Mouse (Mus musculus) retina, postnatal 7 days (tissue): Measurements from ENCODE around the gene 3425401B19Rik.

ENCODE experiments used
- DNase-seq: peaks from one replicate; pipeline ENCODE4 v3.0.0-alpha.2; 2012; ENCODE audit warnings: low read depth, low spot score

3425401B19Rik gene

DNA sequence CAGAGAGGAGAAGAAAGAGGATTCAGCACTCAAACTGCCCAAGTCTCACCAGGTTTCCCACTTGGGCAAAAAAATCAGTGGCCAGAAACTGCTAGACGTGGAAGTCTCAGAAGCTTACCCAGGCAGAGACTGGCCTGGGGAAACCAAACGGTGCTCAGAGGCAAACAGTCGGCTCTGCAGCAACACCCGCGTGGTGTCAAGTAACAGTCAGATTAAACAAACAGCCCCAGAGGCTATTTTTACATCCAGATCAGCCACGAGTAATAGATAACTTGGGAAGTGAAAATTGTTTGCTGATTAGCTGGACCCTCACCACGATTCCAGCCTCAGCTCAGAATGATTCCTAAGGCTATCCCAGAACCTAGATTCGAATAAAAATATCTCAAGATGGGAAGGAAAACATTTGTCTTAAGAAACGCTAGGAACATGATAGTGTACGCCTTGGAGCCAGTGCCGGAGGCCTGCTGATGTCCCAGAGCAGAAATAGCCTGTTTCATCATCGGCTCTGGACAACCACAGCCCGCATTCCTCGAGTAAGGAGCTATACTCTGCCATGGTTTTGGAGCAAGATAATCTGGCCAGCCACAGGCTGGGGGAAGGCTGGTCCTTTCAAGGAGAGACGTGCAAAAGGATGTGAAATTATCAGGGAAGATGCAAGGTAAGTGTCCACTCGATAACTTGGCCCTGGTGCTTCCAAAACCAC, at the start of gene 3425401B19Rik:
Gene 3425401B19Rik, minus strand, starts transcription at position 170 of the 703 bp plus-strand sequence.
- no peak for DNase-seq

DNA sequence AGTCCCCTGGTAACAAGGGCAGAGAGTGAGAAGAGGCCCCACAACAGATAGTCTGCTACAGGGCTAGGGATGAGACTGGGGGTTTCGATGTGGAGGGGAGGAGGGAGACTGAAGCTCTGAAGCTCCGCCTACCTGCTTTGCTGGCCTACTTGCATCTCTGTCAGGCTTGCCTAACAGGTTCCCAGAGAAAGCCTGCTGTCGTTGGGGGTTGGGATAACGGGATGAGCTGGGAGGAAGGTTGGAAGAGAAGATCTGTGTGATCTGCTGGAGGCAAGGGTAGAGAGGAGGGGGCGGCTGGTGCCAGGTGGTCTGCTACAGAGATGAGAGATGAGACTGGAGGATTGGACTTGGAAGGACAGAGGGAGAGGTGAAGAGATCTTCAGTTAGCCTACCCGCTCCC, 47.9 kb upstream of the 3425401B19Rik start:
- no peak for DNase-seq

DNA sequence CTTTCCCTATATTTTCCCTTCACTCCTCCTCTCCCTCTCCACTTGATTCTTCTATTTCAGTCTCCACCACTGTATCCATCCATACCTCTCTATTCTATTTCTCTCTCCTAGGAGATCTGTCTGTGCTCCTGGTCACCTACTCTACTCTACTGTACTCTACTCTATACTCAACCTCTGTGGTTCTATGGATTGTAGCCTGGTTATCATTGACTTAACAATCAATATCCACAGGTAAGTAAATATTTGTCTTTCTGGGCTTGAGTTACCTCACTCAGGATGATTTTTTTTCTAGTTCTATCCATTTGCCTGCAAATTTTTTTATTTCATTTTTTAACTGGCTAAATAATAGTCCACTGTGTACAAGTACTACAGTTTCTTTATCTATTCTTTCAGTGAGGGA, 41.8 kb upstream of the 3425401B19Rik start:
- DNase-seq = no peak

DNA sequence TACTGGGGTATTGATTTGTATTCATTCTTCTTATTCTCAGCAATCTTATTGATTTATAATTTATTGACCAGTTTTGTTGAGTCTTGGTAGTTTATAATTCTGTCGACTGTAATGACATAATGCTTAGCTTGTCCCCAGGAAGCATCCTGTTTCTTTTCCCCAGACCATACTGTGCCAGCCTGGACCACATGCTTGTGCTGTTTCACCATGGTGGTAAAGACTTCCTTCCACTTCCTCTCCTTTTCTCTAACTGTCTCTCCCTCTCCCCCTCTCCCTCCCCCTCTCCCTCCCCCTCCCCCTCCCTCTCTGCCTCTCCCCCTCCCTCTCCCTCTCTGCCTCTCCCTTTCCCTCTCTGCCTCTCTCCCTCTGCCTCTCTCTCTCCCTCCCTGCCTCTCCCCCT, 36.4 kb upstream of the 3425401B19Rik start:
- no peak for DNase-seq

DNA sequence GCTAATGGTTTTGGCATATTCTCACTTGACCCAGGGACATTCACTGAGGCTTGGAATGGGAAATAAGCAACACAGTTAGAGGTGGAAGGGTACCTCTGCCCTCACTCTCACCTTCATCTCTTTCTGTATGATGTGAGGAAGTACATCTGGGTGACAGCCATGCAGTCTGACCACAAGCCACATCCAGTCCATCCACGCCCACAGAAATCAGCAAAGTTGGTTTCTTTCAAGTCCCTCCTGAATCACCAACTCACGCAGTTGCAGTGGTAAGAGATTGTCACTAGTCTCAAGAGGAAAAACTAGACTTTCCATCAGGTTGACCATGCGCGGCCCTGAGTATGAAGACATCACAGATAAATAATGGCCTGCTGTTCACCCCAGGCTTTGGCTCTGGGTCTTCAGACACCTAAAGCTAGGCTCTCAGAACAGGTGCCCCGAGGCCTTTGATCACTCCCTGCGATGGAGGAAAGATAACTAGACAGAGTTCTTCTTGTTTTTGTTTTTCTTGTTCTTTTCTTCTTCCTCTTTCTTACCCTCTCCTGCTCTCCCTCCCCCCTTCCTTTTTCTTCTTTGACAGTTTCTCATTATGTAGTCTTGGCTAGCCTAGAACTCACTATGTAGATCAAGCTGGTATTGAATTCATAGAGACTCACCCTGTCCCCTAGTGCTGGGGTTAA, 31.8 kb upstream of the 3425401B19Rik start:
- no peak for DNase-seq

DNA sequence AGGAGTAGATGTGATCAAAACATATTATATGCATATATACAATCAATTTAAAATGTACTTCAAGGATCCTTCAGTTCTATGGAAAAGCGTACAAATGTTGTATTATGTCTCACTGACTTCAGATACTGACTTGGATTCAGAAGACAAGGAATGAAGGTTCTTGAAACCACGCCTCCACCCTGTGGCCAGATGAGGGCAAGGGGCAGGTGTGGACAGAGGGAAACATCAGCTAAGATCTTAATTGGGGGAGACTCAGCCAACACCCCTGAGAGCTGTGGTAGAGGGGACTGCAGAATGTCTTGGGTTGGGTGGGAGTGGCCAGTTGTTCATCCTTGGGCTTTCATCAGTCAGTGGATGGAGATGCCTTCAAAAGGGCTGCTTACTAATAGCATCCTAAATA, 30.4 kb upstream of the 3425401B19Rik start:
- DNase-seq = no peak

DNA sequence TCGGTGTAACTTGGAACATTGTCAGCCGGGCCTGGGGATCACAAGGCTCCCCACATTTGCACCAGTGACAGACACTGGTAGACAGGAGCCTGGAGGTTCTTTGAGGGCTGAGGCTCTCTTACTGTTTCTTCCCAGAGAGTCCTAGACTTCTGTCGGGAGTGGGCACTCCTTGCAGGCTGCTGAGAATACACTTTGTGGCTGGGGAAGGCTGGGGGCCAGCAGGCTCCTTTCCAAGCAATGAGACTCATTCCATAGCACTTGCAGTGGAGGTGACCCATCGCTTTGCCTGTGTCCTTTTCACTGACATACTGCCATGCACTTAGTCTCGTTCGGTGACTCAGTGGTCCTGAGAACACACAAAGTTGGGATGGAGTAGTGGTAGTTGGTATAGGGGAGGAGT, 30.0 kb upstream of the 3425401B19Rik start:
- DNase-seq = no peak

DNA sequence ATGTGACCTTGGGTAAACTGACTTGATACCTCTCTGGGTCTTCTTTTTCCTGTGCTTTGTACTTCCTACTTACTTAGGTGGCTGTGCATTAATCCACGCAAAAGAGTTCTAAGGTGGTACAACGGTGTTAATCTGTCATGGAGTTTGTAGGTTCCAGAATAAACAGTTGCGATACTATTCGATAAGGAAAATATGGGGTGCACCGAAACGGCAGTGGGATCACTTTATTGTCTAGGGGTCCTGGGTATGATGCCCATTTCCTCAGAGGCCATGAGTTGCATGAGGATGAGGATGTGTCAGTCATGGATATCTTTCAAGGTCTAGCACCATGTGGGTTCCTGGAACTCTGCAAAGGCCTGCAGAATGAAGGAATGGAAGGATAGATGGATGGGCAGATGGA, 24.8 kb upstream of the 3425401B19Rik start:
- no peak for DNase-seq

DNA sequence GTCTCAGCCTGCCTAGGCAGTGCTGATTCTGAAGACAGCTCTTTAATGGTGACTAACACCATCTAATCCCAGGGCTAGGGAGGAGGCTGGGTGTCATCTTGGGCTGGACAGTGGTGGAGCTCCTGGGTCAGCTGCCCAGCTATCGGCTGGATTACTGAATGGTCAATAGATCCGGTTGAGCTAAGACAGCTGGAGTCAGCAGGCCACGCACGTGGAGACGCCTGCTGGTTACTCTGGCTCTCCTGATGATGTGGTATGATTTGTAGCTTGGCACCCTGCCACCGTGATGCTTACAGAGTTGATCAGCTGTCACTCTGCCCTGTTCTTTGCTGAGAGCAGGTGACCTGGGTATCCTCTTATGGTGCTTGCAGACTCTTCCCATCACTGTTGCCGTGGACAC, 23.7 kb upstream of the 3425401B19Rik start:
- DNase-seq = peak; percentile 29

DNA sequence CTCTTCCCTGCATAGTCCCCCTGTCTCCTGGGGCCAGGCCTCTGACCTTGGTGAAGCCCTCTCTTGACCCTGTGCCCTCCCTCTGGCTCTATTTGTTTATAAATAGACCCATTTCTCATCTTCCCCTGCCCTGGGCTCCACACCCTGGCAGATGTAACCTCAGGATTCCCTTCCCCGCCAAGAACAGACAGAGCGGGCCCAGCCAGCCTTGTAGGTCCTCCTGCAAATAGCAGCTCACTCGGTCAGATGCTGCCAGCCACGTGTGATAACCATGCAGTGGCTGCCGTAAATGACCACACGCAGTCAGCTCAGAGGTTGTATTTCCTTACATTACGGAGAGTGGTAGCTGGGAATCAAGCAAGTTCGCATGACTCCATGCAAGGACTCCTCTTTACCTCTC, 22.8 kb upstream of the 3425401B19Rik start:
- no peak for DNase-seq

DNA sequence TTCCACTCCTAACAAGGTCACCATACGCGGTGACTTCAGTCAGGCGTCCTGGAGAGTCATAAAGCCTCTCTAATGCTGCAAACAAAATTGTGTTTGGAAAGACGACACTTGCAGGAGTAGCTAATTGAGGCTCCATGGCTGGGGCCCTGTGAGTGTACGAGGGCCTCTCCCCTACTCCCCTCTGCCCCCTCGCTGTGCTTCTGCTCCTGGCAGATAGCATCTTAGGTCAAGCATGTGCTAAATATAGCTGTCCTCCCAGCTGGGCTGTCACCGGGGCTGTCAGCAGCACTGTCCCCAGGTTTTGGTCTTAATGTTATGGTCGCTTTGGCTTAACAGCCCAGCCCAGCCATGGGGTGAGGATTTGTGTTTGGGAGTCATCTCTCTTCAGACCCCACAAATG, 15.9 kb upstream of the 3425401B19Rik start:
- no peak for DNase-seq

DNA sequence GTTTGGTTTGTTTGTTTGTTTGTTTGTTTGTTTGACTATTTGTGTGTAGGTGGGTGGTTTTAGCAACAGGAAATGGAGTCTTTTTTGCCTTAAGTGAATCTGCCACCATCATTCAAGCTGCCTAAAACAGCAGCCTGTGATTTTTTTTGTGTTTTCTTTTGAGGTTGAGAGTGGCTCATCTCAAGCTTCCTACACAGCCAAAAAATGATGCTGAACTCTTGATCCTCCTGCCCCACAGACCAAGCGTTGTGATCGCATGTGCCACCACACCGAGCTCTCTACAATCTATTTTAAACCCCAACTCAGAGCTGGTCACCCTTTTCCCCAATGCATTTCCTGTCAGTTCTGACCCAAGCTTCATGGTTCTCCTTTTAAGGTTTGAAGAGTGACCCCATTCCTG, 13.5 kb upstream of the 3425401B19Rik start:
- DNase-seq = no peak

DNA sequence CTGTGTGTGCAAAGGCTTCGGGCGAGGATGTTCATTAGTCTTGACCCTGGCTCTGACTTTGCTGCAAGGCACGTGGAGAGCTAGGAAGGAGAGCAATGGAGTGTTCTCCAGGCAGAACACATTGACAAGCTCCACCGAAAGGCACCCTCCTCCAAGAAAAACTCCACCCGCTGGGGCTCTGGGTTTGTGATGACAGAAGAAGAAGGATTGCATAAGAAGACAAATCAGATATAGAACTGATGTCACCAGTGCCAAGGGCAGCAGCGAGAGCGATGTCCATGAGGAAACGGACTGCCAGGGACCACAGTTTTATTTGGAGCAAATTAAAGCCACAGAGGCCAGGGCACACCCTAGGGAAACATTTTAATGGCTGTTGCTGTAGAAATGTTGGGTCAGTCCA, 12.7 kb upstream of the 3425401B19Rik start:
- no peak for DNase-seq

DNA sequence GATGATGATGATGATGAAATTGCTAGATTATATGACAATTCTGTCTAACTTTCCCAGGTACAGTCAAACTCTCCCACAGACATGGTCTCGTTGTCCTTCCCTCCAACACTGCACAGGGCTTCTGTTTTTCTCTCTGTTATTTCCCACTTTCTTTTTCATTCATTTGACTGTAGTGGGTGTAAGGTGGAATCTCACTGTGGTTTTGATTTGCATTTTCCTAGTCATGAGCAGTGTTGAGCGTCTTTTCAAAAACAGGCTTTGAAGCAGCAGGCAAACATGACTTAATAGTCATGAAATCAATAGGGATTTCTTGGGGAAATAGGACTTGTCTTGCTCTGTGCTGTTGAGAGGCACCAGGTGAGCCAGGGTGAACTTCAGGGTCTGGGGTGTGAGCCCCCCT, 11.3 kb upstream of the 3425401B19Rik start:
- DNase-seq = no peak

DNA sequence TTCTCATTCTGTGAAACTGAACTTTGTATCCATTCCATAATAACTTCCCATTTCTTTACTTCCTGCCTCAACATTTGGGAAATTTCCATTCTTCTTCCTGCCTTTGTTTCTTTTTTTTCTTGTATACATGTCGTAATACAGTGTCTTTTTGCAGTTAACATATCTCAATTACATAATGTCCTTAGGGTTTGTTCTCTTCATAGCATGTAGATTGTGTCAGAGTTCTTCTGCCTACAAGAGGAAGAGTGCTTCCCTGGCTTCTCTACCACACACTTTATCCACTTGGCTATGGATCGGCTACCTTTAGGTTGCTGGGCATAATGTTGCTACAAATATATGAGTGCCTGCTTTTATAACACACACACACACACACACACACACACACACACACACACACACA, 10.8 kb upstream of the 3425401B19Rik start:
- DNase-seq = no peak

DNA sequence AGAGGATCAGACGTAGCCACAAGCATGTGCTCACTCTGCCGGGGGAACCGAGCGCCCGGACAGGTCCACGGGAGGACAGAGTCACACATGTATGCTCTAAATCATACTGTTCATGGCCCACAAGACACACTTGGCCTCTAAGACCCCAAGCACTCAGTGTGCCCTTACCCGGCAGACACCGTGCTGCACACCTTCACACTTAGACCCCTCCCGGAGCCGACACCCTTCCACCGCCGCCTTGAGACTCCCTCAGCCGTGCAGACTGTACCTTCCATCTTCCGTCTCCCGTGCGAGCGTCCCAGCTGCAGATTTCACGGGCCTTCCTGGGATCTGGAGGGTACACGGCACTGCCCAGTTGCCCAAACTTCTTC, 373 bp downstream of the 3425401B19Rik start:
- DNase-seq = no peak

DNA sequence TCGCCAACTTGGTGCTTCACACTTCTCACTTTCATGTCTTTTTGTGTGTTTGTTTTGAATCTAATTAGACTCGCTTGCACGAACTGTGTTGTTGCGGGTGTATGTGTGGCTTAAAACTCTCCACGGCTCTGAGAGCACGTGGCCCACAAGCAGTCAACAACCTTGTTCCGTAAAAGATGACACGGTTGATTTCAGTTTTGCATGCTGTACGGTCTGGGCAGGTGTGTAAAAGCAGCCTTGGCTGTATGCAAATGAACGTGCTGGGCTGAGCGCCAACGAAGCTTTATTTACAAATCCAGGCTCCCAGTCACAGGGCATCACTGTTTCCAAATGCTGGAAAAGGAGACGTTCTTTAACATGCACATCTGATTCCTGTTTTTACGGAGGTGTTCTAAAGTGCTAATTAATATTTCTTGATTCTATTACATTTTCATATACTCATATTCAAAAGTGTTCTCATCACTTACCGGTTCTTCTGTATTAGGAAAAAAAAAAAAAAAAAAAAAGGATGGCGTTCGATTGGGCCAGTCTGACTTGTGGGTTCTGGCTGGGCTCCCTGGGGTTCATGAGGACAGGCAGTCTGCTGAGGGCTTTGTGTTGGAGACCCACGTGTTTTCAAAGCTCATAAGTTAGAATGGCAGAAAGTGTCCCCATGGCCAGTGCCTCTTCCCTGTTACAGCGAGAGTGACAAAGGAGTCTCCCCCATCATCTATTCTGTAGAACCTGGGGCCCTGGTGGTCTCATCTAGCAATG, 935 bp downstream of the 3425401B19Rik start:
- no peak for DNase-seq

DNA sequence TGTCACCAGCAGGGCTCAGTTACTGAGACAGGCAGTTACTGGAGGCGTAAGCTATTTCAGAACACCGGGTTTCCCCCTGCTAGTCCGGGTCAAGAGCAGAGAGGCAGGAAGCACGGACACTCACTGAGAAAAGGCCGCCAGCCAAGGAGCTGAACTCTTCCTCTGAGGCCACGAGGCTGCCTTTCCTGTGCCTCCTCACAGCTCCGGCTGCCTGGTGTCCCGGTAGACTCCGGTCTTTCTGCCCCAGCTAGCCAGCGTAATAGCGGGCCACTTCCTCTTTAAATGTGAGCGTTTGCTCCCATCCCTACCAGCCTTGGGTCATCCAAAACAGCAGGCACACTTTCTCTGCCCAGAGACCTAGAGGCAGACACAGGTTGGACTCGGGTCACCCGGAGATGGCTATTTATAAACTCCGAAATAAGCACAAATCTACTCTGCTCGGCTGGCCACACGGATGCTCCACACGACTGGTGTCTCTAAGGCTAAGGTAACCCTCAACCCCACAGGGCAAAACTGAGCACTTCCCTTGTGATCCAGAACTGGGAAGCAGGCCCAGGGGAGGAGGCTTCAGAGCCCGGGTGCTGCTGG, 1.7 kb downstream of the 3425401B19Rik start:
- no peak for DNase-seq

DNA sequence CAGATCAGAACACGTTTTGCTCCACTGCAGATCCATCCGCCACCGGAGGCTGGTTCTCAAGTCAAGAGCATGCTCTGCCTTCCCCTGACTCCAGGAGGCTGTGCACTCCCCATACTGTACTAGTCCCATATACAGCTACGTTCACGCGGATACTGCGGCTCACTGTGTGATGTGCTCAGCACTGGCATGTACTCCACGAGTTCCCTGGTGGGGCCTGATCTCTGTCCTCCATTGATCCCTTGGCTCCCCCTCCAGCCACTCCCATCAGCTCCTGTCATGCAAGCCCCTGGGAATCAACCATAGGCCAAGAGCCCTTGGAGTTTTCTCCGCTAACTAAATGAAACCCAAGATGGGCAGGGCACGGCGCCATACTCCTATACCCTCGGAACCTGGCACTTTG, 2.6 kb downstream of the 3425401B19Rik start:
- DNase-seq = no peak

DNA sequence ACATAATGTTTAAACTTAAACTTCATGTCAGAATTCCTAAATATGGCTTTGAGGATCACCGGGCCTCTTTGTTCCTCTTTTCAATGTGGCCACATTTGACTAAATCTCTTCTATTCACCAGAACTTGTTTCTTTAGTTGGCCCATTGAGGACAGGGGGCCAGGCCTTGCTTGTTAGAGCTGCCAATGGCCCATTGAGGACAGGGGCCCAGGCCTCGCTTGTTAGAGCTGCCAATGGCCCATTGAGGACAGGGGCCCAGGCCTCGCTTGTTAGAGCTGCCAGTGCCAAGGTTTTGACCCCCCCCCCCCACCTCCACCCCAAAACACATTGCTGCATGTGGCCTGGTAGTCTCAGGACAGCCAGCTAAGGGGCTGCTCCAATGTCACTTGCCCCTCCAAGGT, 3.5 kb downstream of the 3425401B19Rik start:
- DNase-seq = no peak

DNA sequence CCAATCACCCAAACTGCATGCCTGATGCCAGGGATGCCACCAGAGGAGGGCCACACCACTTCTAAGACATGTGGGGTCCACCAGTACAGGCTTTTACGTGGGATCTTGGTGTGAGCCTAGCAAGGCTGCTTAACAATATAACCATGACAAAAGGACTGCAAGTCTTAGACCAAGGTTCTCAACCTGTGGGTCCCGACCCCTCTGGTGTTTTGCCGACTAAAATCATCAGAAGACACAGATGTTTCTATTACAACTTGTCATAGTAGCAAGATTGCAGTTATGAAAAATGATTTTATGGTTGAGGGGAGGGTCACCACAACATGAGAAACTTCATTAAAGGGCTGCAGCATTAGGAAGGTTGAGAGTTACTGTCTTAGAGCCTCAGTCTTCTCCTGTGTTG, 6.5 kb downstream of the 3425401B19Rik start:
- no peak for DNase-seq

DNA sequence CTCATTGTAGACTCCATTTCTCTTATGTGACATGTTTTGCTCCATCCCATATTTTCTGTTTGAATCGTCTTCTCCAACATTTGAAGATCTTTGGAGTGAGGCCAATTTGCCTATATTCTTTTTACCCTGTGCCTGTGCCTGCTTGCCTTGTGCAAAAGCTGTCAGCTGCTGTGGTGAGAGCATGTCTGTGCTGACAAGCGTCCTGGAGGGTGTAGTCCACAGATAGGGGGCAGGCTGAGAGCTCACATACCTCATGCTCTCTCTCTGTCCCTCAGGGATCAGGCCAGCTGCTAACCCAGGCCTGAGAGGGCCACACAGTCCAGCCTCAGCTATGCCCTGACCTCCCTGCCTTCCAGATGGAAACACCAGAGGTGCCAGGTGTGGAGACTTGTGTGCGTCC, 11.9 kb downstream of the 3425401B19Rik start:
- no peak for DNase-seq
